Mouse (Mus musculus) testis, postnatal 10 days (tissue): ENCODE measurements around the gene Myo9b.

Source experiments
- DNase-seq: peaks from one replicate; pipeline ENCODE4 v3.0.0; 2021; ENCODE audit warnings: low spot score

Myo9b gene

GRCm38 (mm10) chr8:71367529-71368176 is 95.1 kb downstream of the Myo9b start:
- DNase-seq = peak; percentile 69

GRCm38 (mm10) chr8:71368366-71368765 is 95.9 kb downstream of the Myo9b start:
- no peak for DNase-seq

GRCm38 (mm10) chr8:71369040-71369718 is 96.7 kb downstream of the Myo9b start:
- no peak for DNase-seq

- no peak for DNase-seq
Observed at GRCm38 (mm10) chr8:71370711-71371235, 98.3 kb downstream of the Myo9b start.

- DNase-seq = peak; percentile 96
Observed at GRCm38 (mm10) chr8:71371236-71371848, 98.8 kb downstream of the Myo9b start, which contains the start of gene Ocel1. Gene Ocel1, plus strand, starts transcription at chr8:71371298.

GRCm38 (mm10) chr8:71372427-71372826 is 99.9 kb downstream of the Myo9b start:
- no peak for DNase-seq

- DNase-seq = no peak
Observed at GRCm38 (mm10) chr8:71373000-71373399, 100.5 kb downstream of the Myo9b start.

- peak; percentile 67 for DNase-seq
Observed at GRCm38 (mm10) chr8:71374616-71375206, 102.2 kb downstream of the Myo9b start.

- peak; percentile 79 for DNase-seq
Observed at GRCm38 (mm10) chr8:71375581-71376422, 103.3 kb downstream of the Myo9b start.

GRCm38 (mm10) chr8:71376423-71377030 is 104.0 kb downstream of the Myo9b start:
- DNase-seq = no peak

GRCm38 (mm10) chr8:71379008-71379407 is 106.5 kb downstream of the Myo9b start:
- DNase-seq = no peak

- no peak for DNase-seq
Observed at GRCm38 (mm10) chr8:71379512-71380075, 107.1 kb downstream of the Myo9b start.

GRCm38 (mm10) chr8:71380178-71381171 is 108.0 kb downstream of the Myo9b start:
- DNase-seq = peak; percentile 63

GRCm38 (mm10) chr8:71381421-71381970 is 109.0 kb downstream of the Myo9b start, which contains the start of gene Nr2f6:
Gene Nr2f6, minus strand, starts transcription at chr8:71381960.
- DNase-seq = peak; percentile 87

GRCm38 (mm10) chr8:71381971-71382961 is 109.8 kb downstream of the Myo9b start:
- DNase-seq = peak; percentile 94

- DNase-seq = no peak
Observed at GRCm38 (mm10) chr8:71383396-71383795, 110.9 kb downstream of the Myo9b start.

- DNase-seq = no peak
Observed at GRCm38 (mm10) chr8:71383860-71384259, 111.3 kb downstream of the Myo9b start.
